Mouse (Mus musculus): Measurements from ENCODE around the gene Riiad1. TPM values are rescaled to one million over a fixed set of nuclear protein-coding genes. Genes with fewer than 3 reads are reported as not detected.
A peak's percentile ranks its signal among the peaks of the same experiment; 100 is the strongest.

The Riiad1 gene
- polyA plus RNA-seq, 2 experiments from 2014 or later: 1.4 TPM; not detected in 1

- ATAC-seq: no peak
These were observed 20.3 kb downstream of the Riiad1 start for GRCm38 (mm10) chr3:94459834-94460233.

- ATAC-seq: no peak
These were observed 23.1 kb downstream of the Riiad1 start for GRCm38 (mm10) chr3:94457055-94457454.

GRCm38 (mm10) chr3:94456529-94457000 is 23.6 kb downstream of the Riiad1 start:
- ATAC-seq: peak; percentile 87

GRCm38 (mm10) chr3:94449377-94449776 is 30.8 kb downstream of the Riiad1 start:
- no peak for ATAC-seq

- peak; percentile 50 for ATAC-seq
These were observed 36.6 kb downstream of the Riiad1 start, which contains the start of gene Oaz3 for GRCm38 (mm10) chr3:94443597-94443964. TSS of gene Oaz3 (minus strand) at chr3:94443915.

GRCm38 (mm10) chr3:94442951-94443596 is 37.1 kb downstream of the Riiad1 start, which contains the start of gene Mrpl9:
TSS of gene Mrpl9 (plus strand) at chr3:94443318.
- peak; percentile 92 for ATAC-seq

- ATAC-seq: no peak
These were observed 39.0 kb downstream of the Riiad1 start for GRCm38 (mm10) chr3:94441182-94441581.

GRCm38 (mm10) chr3:94436420-94436819 is 43.7 kb downstream of the Riiad1 start:
- ATAC-seq: no peak

- no peak for ATAC-seq
These were observed 45.8 kb downstream of the Riiad1 start for GRCm38 (mm10) chr3:94434305-94434704.

- ATAC-seq: no peak
These were observed 49.2 kb downstream of the Riiad1 start for GRCm38 (mm10) chr3:94430980-94431379.

Other genes with a start within 250 kb of the Riiad1 start
- not detected for gene Gm4778, start 216.3 kb downstream of the Riiad1 start, polyA plus RNA-seq (2017; shearing (Covaris generic))
- 10 to 100 TPM in 1 of 2 experiments, 1 to 10 TPM in 1; 9.9 to 11.9 TPM for gene Them4, start 170.3 kb downstream of the Riiad1 start, polyA plus RNA-seq (2017; shearing (Covaris generic))
- gene Them5, start 138.2 kb downstream of the Riiad1 start, polyA plus RNA-seq (2017; shearing (Covaris generic)): not detected
- not detected for gene C2cd4d, start 117.9 kb downstream of the Riiad1 start, polyA plus RNA-seq (2017; shearing (Covaris generic))
- 1 to 10 TPM; 4.4 to 7.4 TPM for gene Rorc, start 107.5 kb downstream of the Riiad1 start, polyA plus RNA-seq (2017; shearing (Covaris generic))
- gene Lingo4, start 81.8 kb downstream of the Riiad1 start, polyA plus RNA-seq (2017; shearing (Covaris generic)): under 1 TPM; 0.40 to 0.48 TPM
- 10 to 100 TPM; 11.4 to 11.6 TPM for gene Tdrkh, start 67.1 kb downstream of the Riiad1 start, polyA plus RNA-seq (2017; shearing (Covaris generic))
- 10 to 100 TPM; 47.2 to 47.6 TPM for gene Mrpl9, start 37.0 kb downstream of the Riiad1 start, polyA plus RNA-seq (2017; shearing (Covaris generic))
- under 1 TPM in 1 of 2 experiments, not detected in 1; 0.94 TPM for gene Oaz3, start 36.4 kb downstream of the Riiad1 start, polyA plus RNA-seq (2017; shearing (Covaris generic))
- 1 to 10 TPM in 1 of 2 experiments, under 1 TPM in 1; 0.55 to 1.8 TPM for gene Celf3, start 2.0 kb downstream of the Riiad1 start, polyA plus RNA-seq (2017; shearing (Covaris generic))
- gene Snx27, start 102.4 kb upstream of the Riiad1 start, polyA plus RNA-seq (2017; shearing (Covaris generic)): 10 to 100 TPM; 17.1 TPM
- gene Gm10972, start 162.8 kb upstream of the Riiad1 start, polyA plus RNA-seq (2017; shearing (Covaris generic)): not detected
- gene Tuft1, start 178.5 kb upstream of the Riiad1 start, polyA plus RNA-seq (2017; shearing (Covaris generic)): 1 to 10 TPM; 2.1 to 6.8 TPM
- not detected for gene Selenbp2, start 213.2 kb upstream of the Riiad1 start, polyA plus RNA-seq (2017; shearing (Covaris generic))